Mouse (Mus musculus): Measurements from ENCODE around the gene Wbp11. TPM values are rescaled to one million over a fixed set of nuclear protein-coding genes. Genes with fewer than 3 reads are reported as not detected.

Gene Wbp11
- polyA plus RNA-seq (2016; fragmentation: Nextera tagmentation; extraction: Ambion mirVana), result 137 and 146 TPM in 2 replicates

GRCm38 (mm10) chr6:136827881-136828561, at the start of gene Wbp11:
TSS of gene Wbp11 (minus strand) at chr6:136828233.
- under 1% methylated on average over 45 of the region's 45 CpGs for whole genome bisulfite sequencing
- H3K4me1 ChIP-seq, result peaks cover 9% of the 10 kb centered on the region
- no peaks in the 10 kb centered on the region for H3K9me3 ChIP-seq
- peak; percentile 100 for ATAC-seq (ENCODE audit: low FRiP score)
- H3K4me3 ChIP-seq (replicated peaks), result peak within 1 kb of the TSS; percentile 99
- H3K27ac ChIP-seq, result peak within 1 kb of the TSS; percentile 81
- H3K9ac ChIP-seq, result peak within 1 kb of the TSS; percentile 96
- H3K4me2 ChIP-seq, result peak within 1 kb of the TSS; percentile 75
- peaks cover 12% of the 10 kb centered on the region; the same call in 1 of the 2 replicates for H3K27me3 ChIP-seq
- H3K36me3 ChIP-seq (replicated peaks), result peaks cover 18% of the 10 kb centered on the region

GRCm38 (mm10) chr6:136875670-136876069, 47.6 kb upstream of the Wbp11 start, which contains the start of gene Mgp:
TSS of gene Mgp (minus strand) at chr6:136875823.
- H3K9ac ChIP-seq, result no peak within 1 kb of the TSS
- H3K4me1 ChIP-seq, result peaks cover 3% of the 10 kb centered on the region; the same call in 1 of the 2 replicates
- no peaks in the 10 kb centered on the region for H3K9me3 ChIP-seq
- no peaks in the 10 kb centered on the region for H3K36me3 ChIP-seq (replicated peaks)
- 75% methylated on average over 9 of the region's 9 CpGs for WGBS
- ATAC-seq (ENCODE audit: low FRiP score), result no peak
- no peak within 1 kb of the TSS for H3K27ac ChIP-seq
- no peaks in the 10 kb centered on the region for H3K27me3 ChIP-seq
- H3K4me3 ChIP-seq (replicated peaks), result no peak within 1 kb of the TSS
- no peak within 1 kb of the TSS for H3K4me2 ChIP-seq

GRCm38 (mm10) chr6:136874599-136874998, 46.6 kb upstream of the Wbp11 start:
- Histone ChIP-seq H3K4me2 (no peak overlapping the region), H3K27ac (no peak overlapping the region), H3K4me3 (replicated peaks) (no peak overlapping the region), H3K4me1 (peaks cover 3% of the 10 kb centered on the region; the same call in 1 of the 2 replicates), H3K9ac (no peak overlapping the region), H3K36me3 (replicated peaks) (no peaks in the 10 kb centered on the region), H3K9me3 (no peaks in the 10 kb centered on the region), H3K27me3 (no peaks in the 10 kb centered on the region)
- 45% methylated on average over 8 of the region's 8 CpGs for WGBS
- no peak for ATAC-seq (ENCODE audit: low FRiP score)

- H3K9me3 ChIP-seq, result no peaks in the 10 kb centered on the region
- H3K4me2 ChIP-seq, result no peak overlapping the region
- H3K4me1 ChIP-seq, result no peaks in the 10 kb centered on the region
- H3K9ac ChIP-seq, result no peak overlapping the region
- no peak overlapping the region for H3K27ac ChIP-seq
- H3K4me3 ChIP-seq (replicated peaks), result no peak overlapping the region
- 88% methylated on average over 5 of the region's 5 CpGs for WGBS
- ATAC-seq (ENCODE audit: low FRiP score), result no peak
- H3K27me3 ChIP-seq, result no peaks in the 10 kb centered on the region
- no peaks in the 10 kb centered on the region for H3K36me3 ChIP-seq (replicated peaks)
Measured at GRCm38 (mm10) chr6:136868921-136869320, 40.9 kb upstream of the Wbp11 start.

GRCm38 (mm10) chr6:136866150-136866549, 38.1 kb upstream of the Wbp11 start:
- Histone ChIP-seq H3K27ac (no peak overlapping the region), H3K4me3 (replicated peaks) (no peak overlapping the region), H3K36me3 (replicated peaks) (no peaks in the 10 kb centered on the region), H3K9ac (no peak overlapping the region), H3K27me3 (no peaks in the 10 kb centered on the region), H3K4me2 (no peak overlapping the region), H3K9me3 (no peaks in the 10 kb centered on the region), H3K4me1 (no peaks in the 10 kb centered on the region)
- ATAC-seq (ENCODE audit: low FRiP score), result no peak
- 80% methylated on average over 4 of the region's 4 CpGs for WGBS

- 91% methylated on average over 5 of the region's 5 CpGs for WGBS
Measured at GRCm38 (mm10) chr6:136865360-136865759, 37.3 kb upstream of the Wbp11 start.

GRCm38 (mm10) chr6:136861020-136861419, 33.0 kb upstream of the Wbp11 start:
- no peak overlapping the region for H3K27ac ChIP-seq
- WGBS, result 52% methylated on average over 9 of the region's 9 CpGs
- no peaks in the 10 kb centered on the region for H3K9me3 ChIP-seq
- no peak overlapping the region for H3K4me2 ChIP-seq
- no peaks in the 10 kb centered on the region for H3K27me3 ChIP-seq
- H3K4me1 ChIP-seq, result no peaks in the 10 kb centered on the region
- H3K9ac ChIP-seq, result no peak overlapping the region
- no peaks in the 10 kb centered on the region for H3K36me3 ChIP-seq (replicated peaks)
- no peak overlapping the region for H3K4me3 ChIP-seq (replicated peaks)
- ATAC-seq (ENCODE audit: low FRiP score), result peak; percentile 44; the same call in 1 of the 2 replicates

More at GRCm38 (mm10) chr6:136865360-136865759, 37.3 kb upstream of the Wbp11 start:
- Histone ChIP-seq H3K9ac (no peak overlapping the region), H3K4me3 (replicated peaks) (no peak overlapping the region), H3K4me2 (no peak overlapping the region), H3K4me1 (no peaks in the 10 kb centered on the region), H3K9me3 (no peaks in the 10 kb centered on the region), H3K36me3 (replicated peaks) (no peaks in the 10 kb centered on the region), H3K27me3 (no peaks in the 10 kb centered on the region), H3K27ac (no peak overlapping the region)
- ATAC-seq (ENCODE audit: low FRiP score), result no peak

GRCm38 (mm10) chr6:136858420-136858819, 30.4 kb upstream of the Wbp11 start:
- H3K9ac ChIP-seq, result no peak overlapping the region
- no peaks in the 10 kb centered on the region for H3K36me3 ChIP-seq (replicated peaks)
- no peak overlapping the region for H3K27ac ChIP-seq
- no peak overlapping the region for H3K4me3 ChIP-seq (replicated peaks)
- 79% methylated on average over 8 of the region's 8 CpGs for WGBS
- no peak overlapping the region for H3K4me2 ChIP-seq
- H3K27me3 ChIP-seq, result no peaks in the 10 kb centered on the region
- no peaks in the 10 kb centered on the region for H3K9me3 ChIP-seq
- ATAC-seq (ENCODE audit: low FRiP score), result no peak
- no peaks in the 10 kb centered on the region for H3K4me1 ChIP-seq

GRCm38 (mm10) chr6:136857873-136858260, 29.8 kb upstream of the Wbp11 start:
- Histone ChIP-seq H3K9ac (no peak overlapping the region), H3K4me2 (no peak overlapping the region), H3K27ac (no peak overlapping the region), H3K27me3 (no peaks in the 10 kb centered on the region), H3K9me3 (no peaks in the 10 kb centered on the region), H3K4me1 (peaks cover under 1% of the 10 kb centered on the region; the same call in 1 of the 2 replicates), H3K36me3 (replicated peaks) (no peaks in the 10 kb centered on the region), H3K4me3 (replicated peaks) (no peak overlapping the region)
- no peak for ATAC-seq (ENCODE audit: low FRiP score)
- WGBS, result 72% methylated on average over 11 of the region's 11 CpGs

- no peak within 1 kb of the TSS for H3K27ac ChIP-seq
- no peak for ATAC-seq (ENCODE audit: low FRiP score)
- H3K4me3 ChIP-seq (replicated peaks), result no peak within 1 kb of the TSS
- 81% methylated on average over 18 of the region's 18 CpGs for WGBS
- H3K4me1 ChIP-seq, result peaks cover 4% of the 10 kb centered on the region; the same call in 1 of the 2 replicates
- H3K4me2 ChIP-seq, result no peak within 1 kb of the TSS
- no peaks in the 10 kb centered on the region for H3K27me3 ChIP-seq
- no peaks in the 10 kb centered on the region for H3K9me3 ChIP-seq
- H3K36me3 ChIP-seq (replicated peaks), result no peaks in the 10 kb centered on the region
- H3K9ac ChIP-seq, result no peak within 1 kb of the TSS
Measured at GRCm38 (mm10) chr6:136857186-136857872, 29.3 kb upstream of the Wbp11 start, which contains the start of gene Art4. TSS of gene Art4 (minus strand) at chr6:136857733.

- no peak overlapping the region for H3K4me2 ChIP-seq
- no peak overlapping the region for H3K9ac ChIP-seq
- H3K9me3 ChIP-seq, result no peaks in the 10 kb centered on the region
- 67% methylated on average over 14 of the region's 14 CpGs for WGBS
- no peaks in the 10 kb centered on the region for H3K36me3 ChIP-seq (replicated peaks)
- H3K27ac ChIP-seq, result no peak overlapping the region
- peaks cover 4% of the 10 kb centered on the region; the same call in 1 of the 2 replicates for H3K4me1 ChIP-seq
- ATAC-seq (ENCODE audit: low FRiP score), result no peak
- H3K4me3 ChIP-seq (replicated peaks), result no peak overlapping the region
- no peaks in the 10 kb centered on the region for H3K27me3 ChIP-seq
Measured at GRCm38 (mm10) chr6:136856071-136856636, 28.1 kb upstream of the Wbp11 start.

GRCm38 (mm10) chr6:136855183-136855582, 27.1 kb upstream of the Wbp11 start:
- no peak for ATAC-seq (ENCODE audit: low FRiP score)
- no peak overlapping the region for H3K4me3 ChIP-seq (replicated peaks)
- peaks cover 4% of the 10 kb centered on the region; the same call in 1 of the 2 replicates for H3K4me1 ChIP-seq
- no peak overlapping the region for H3K27ac ChIP-seq
- WGBS, result 73% methylated on average over 2 of the region's 2 CpGs
- no peaks in the 10 kb centered on the region for H3K36me3 ChIP-seq (replicated peaks)
- H3K27me3 ChIP-seq, result no peaks in the 10 kb centered on the region
- no peaks in the 10 kb centered on the region for H3K9me3 ChIP-seq
- H3K4me2 ChIP-seq, result no peak overlapping the region
- no peak overlapping the region for H3K9ac ChIP-seq
